Mouse (Mus musculus): Measurements from ENCODE around the gene Serinc2.
A peak's percentile ranks its signal among the peaks of the same experiment; 100 is the strongest.
"Not testable (repeated sequence)": the region's sequence is repeated elsewhere in the genome, so short reads cannot be mapped to it uniquely, and the experiment has no call there.

Gene Serinc2

GRCm38 (mm10) chr4:130266601-130267000 lies 12.4 kb downstream of the Serinc2 start:
- no peak for DNase-seq (ENCODE audit: extremely low spot score, low read depth, low spot score)

DNA sequence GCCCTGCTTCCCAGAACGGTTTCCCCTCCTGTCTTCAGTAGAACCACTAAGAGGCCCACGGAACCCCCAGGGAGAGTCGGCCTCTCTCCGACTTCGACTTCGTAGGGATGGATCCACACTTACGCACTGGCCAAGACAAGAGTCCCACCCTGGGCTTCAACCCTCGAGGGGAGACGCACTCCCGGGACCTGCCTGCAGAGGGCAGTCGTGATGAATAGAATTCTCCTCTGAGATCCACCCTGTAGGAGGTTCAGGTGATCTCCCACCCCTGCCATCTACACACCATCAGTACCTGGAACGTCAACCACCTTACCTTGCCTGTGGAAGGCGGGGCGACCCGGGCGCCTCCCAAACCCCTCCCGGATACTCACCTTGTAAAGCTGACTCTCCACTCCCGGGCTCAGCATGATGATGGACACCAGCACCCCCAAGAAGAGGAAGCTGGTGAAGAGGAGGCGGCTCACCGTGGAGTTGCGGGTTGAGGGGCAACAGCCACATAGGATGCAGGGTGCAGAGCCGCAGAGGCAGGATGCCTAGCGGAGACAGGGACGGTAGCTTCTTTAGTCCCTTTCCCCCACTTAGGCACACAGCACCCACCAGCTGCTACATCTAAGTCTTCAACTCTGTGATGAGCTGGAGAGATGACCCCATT lies 14.2 kb downstream of the Serinc2 start:
- DNase-seq (ENCODE audit: extremely low spot score, low read depth, low spot score) = no peak

DNA sequence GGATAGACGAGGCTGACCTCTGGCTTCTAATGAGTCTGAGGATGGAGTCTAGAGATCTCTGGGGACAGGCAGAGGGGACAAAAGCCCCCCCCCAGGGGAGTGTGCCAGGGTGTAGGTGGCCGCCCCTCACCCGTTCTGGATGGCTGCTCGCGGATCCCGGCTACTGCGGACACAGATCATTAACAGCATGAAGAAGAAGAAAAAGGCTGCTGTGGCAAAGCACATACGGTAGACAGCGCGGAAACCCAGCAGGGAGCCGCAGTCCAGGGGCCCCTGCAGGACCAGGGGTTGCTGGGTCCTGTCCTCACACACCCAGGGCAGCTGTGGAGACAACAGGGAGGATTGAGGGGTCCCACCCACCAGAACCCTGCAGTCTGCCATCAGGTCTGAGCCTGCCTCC lies 14.9 kb downstream of the Serinc2 start:
- no peak for DNase-seq (ENCODE audit: extremely low spot score, low read depth, low spot score)

GRCm38 (mm10) chr4:130260406-130260805 lies 18.6 kb downstream of the Serinc2 start:
- DNase-seq (ENCODE audit: extremely low spot score, low read depth, low spot score) = no peak

DNA sequence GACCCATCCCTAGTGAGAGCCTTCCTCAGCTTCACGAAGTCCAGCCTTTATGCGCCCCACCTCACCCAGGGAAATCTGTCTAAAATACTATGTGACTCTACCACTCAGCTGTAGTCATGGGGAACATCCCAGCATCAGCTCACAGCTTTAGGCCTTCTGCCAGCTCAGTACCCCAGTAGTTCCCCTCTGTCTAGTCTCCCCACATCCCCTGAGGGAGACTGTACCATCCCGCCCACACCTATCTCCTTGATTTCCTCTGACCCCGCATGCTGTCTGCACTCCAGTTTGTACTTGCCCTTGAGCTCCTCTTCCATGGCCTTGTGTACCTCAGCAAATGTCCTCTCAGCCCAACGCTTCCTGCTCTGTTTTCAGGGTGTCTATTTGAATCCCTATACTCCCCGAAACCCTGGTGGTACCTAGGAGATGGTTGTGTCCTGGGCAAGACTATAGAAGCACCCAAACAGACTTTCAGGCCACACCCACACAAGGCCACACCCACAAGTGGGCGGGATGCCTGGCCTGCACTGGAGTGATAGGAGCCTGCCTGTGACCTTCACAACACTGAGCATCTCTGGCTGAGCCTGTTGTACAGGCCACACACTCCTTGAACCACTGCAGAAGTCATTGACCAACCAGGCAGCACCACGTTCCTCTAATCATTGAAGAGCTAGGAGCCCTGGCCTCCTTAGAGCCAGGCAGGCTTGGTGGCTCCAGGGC lies 26.4 kb downstream of the Serinc2 start:
- no peak for DNase-seq (ENCODE audit: extremely low spot score, low read depth, low spot score)

- DNase-seq (ENCODE audit: extremely low spot score, low read depth, low spot score) = no peak
Observed at GRCm38 (mm10) chr4:130251763-130252162, 27.2 kb downstream of the Serinc2 start.

GRCm38 (mm10) chr4:130251172-130251705 lies 27.8 kb downstream of the Serinc2 start:
- no peak for DNase-seq (ENCODE audit: extremely low spot score, low read depth, low spot score)

GRCm38 (mm10) chr4:130248636-130249035 lies 30.4 kb downstream of the Serinc2 start:
- no peak for DNase-seq (ENCODE audit: extremely low spot score, low read depth, low spot score)

GRCm38 (mm10) chr4:130246132-130246531 lies 32.9 kb downstream of the Serinc2 start:
- peak; percentile 73 for DNase-seq (ENCODE audit: extremely low spot score, low read depth, low spot score)

GRCm38 (mm10) chr4:130244749-130245148 lies 34.3 kb downstream of the Serinc2 start:
- DNase-seq (ENCODE audit: extremely low spot score, low read depth, low spot score) = no peak

DNA sequence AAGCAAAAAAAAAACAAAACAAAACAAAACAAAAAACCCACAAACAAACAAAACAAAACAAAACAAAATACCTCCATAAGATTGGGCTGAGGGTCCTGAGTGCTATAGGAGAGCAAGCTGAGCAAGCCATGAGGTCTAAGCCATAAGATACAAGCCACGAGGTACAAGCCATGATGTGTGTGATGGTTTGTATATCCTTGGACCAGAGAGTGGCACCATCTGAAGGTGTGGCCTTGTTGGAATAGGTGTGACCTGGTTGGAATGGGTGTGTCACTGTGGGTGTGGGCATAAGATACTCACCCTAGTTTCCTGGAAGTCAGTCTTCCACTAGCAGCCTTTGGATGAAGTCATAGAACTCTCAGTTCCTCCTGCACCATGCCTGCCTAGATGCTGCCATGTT lies 35.4 kb downstream of the Serinc2 start:
- DNase-seq (ENCODE audit: extremely low spot score, low read depth, low spot score) = not testable (repeated sequence)

DNA sequence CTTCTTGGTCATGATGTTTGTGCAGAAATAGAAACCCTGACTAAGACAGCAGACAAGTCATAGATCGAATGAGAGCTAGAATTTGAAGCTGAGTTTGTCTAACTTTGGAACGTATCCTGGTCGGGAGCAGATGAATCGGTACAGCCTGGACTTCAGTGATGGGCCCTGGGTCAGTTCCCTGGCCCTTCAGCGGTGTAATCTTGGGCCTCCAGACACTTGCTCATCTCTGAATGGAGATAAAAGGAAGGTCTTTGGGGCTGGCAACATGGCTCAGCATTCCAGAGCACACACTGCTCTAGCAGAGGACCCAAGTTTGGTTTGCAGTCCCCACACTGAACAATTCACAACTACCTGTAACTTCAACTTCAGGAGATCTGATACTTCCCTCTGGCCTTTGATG lies 36.0 kb downstream of the Serinc2 start:
- no peak for DNase-seq (ENCODE audit: extremely low spot score, low read depth, low spot score)

DNA sequence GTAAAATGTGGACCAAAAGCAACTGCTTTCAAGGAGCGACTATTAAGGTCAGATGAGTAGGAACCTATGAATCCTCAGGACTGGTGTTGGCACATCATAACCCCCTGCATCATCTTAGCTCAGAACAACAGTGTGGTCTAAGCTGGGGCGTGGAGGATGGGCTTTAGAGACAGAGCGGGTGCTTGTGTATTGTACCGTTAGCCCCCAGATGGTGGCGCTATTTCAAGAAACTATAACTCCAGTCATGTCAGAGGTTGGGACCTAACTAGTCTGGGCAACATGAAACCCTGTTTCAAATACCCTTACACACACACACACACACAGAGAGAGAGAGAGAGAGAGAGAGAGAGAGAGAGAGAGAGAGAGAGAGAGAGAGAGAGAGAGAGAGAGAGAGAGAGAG lies 38.3 kb downstream of the Serinc2 start:
- DNase-seq (ENCODE audit: extremely low spot score, low read depth, low spot score) = no peak

DNA sequence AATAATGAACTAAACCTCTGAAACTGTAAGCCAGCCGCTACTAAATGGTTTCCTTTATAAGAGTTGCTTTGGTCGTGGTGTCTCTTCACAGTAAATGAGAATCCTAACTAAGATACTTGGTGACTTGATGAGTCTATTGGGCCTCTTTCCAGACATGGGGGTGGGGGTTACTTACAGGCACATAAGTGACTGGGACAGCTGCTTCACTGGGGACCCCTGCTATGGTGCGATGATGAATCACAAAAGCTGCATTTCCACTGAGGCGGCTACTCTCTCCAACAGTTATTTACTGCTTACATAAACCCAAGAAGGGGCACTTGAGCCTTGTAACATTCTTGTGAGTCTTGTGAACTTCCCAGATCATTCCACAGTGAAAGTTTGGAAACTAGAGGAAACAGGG lies 41.4 kb downstream of the Serinc2 start:
- DNase-seq (ENCODE audit: extremely low spot score, low read depth, low spot score) = no peak

- DNase-seq (ENCODE audit: extremely low spot score, low read depth, low spot score) = no peak
Observed at GRCm38 (mm10) chr4:130236361-130236760, 42.6 kb downstream of the Serinc2 start.

DNA sequence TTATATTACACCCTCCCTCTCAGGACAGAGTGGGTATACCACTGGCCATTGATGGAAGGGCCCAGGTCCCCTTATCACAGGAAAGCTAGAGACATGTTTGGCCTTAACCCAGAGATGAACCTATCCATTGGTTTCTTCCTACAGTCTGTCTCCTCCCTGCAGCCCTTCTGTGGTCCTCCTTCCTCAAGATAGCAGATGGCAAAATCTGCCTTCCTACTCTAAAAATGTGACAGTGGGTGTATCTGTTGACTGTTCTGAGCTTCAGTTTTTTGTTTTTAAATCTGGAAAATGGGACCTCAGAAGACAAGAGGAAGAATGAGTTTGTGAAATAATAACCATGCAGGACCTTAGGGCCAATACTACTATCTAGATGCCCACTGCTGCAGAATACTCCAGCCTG lies 54.9 kb downstream of the Serinc2 start:
- no peak for DNase-seq (ENCODE audit: extremely low spot score, low read depth, low spot score)

DNA sequence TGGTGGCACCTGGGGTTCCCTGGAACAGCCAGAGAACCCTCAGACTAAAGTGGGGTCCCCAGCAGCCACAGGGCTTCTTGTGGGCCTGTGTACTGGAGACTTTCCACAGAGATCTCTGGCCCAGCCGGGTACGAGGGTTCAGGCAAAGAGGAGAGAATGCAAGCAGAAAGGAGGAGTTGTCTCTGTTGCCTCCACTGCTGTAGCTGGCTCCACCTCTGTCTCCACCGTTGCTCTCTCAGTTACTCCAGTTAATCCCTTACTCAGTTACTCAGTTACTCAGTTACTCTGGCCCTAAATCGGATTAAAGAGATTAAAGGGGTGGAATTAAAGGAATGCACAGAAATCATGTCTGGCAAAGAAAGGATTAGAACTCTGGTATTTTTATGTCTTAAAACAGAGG lies 56.8 kb downstream of the Serinc2 start, which contains the start of gene Gm853:
TSS of gene Gm853 (minus strand) at position 223 of the 400 bp plus-strand sequence.
- no peak for DNase-seq (ENCODE audit: extremely low spot score, low read depth, low spot score)

GRCm38 (mm10) chr4:130220176-130220575 lies 58.8 kb downstream of the Serinc2 start:
- DNase-seq (ENCODE audit: extremely low spot score, low read depth, low spot score) = no peak

DNA sequence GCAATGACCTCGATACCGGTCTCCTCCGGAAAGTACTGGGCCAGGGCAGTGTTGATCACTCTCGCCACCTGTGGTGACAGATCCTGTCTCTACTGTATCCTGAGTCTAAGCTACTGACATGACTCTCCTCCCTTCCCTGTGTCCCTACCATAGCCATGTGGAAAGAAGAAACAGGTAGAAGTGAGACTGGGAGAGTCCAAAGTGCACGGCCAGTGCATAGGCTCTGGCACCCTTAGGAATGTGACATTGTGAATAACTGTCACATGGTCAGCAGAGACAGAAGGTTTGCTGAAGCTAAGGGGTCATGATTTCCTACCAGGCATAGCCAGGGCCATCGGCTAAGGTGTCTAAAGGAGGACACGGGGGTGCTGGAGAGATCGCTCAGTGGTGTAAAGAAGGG lies 63.6 kb downstream of the Serinc2 start:
- DNase-seq (ENCODE audit: extremely low spot score, low read depth, low spot score) = no peak

DNA sequence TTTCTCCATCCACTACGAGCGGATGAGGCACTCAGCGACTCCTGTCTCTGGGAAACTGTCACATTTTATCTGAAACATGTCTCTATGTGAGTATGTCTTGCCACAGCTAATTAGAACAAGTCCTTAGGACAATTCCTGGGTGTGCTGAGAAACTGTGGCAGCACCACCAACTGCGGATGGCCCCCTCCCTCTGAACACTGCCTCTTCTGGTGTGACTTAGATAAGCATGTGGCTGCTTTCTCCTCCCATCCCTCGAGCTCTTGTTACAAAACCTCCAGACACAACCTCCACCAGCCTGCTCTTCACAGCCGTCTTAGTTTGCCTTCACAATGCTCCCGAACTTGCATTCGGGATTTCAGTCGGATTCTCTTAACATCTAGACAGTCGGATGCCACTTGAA lies 65.1 kb downstream of the Serinc2 start:
- no peak for DNase-seq (ENCODE audit: extremely low spot score, low read depth, low spot score)

DNA sequence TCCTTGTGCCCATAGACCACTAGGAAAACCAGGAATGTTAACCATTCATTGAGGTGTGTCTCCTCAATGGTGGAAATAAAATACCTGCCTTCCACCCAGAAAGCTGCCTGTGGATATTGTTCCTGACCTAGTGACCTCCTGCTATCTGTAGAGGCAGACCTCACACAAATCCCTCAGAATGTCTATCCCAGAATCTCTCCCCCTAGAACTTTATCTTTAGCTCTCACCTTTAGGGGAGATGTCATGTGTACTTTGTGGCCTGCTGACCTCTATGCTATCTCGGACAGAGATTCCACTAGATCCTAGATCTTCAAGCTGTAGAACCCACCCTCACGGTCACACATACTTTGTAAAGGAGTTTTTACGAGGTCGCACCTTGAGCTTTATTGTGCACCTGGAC lies 65.8 kb downstream of the Serinc2 start:
- no peak for DNase-seq (ENCODE audit: extremely low spot score, low read depth, low spot score)

DNA sequence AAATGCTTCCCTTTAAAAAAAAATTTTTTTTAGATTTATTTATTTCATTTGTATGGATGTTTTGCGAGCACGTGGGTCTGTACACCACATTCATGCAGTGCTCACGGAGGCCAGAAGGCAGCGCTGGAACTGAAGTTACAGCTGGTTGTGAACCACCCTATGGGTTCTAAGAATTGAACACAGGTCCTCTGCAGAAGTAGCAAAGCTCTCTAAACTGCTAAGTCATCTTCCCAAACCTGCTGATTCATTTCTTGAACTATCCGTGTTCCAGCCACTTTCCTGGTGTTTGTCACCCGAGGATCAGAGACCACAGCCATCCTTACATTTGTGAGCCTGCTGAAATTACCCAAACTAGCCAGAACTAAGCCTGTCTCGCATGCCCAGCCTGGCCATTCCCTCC lies 66.6 kb downstream of the Serinc2 start:
- DNase-seq (ENCODE audit: extremely low spot score, low read depth, low spot score) = no peak
